Mouse (Mus musculus) megakaryocyte, embryonic 14.5 days (primary cell): ENCODE data around the gene Tmc3.

Source experiments
- FLI1 ChIP-seq: IDR thresholded peaks from 2 replicates; pipeline ENCODE4 v1.6.1; 2012; ENCODE audit warnings: low read length, inconsistent platforms, mixed read lengths
- GATA1 ChIP-seq: IDR thresholded peaks from 3 replicates; pipeline ENCODE4 v1.6.1; 2012; ENCODE audit warnings: mixed read lengths, low read length, inconsistent platforms, borderline replicate concordance

DNA sequence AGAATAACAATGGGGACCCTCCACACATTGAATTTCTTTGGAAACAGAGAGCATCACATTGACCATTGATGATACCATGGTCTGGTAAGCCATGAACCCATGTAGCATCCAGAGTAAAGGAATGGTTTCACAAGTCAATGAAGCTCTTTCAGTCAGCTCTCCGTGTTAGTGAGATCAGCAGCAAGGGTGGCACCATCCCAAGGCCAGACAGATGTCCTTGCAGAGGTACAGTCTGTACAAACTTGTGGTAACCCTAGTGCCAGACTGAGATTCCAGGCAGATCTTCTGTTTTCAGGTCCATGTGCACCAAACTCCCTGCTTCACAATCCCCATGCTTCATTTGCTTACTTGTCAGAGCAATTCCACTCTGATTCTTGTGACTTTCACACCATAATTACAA lies 39.3 kb downstream of the Tmc3 start:
- TF ChIP-seq FLI1 (no peak), GATA1 (no peak)
